Mouse (Mus musculus): ENCODE data around the gene Casp7. TPM values are rescaled to one million over a fixed set of nuclear protein-coding genes. Genes with fewer than 3 reads are reported as not detected.
A peak's percentile ranks its signal among the peaks of the same experiment; 100 is the strongest.

Gene Casp7
- total RNA-seq, 2 experiments from 2014 or later: 2.3 to 2.6 TPM

DNA sequence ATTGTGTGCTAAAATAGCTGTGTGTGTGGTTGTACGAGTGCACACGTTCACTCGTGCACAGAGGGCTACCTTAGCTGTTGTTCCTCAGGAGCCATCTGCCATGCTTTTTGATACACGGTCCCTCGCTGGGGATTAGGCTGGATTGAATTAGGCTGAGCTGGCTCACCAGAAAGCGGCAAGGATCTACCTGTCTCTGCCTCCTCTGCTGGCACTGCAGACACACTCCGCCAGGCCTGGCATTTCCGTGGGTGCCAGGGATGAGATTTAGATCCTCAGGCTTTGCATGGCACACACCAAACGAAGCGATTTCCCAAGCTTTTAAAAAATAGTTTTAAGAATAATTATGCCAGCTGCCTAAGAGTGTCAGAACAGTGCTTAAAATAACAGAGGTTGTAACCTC, 75.0 kb downstream of the Casp7 start:
- no peak for TF ChIP-seq CTCF (conservative IDR thresholded peaks at IDR 0.05)
- DNase-seq (ENCODE audit: low spot score in 2 of 2): no peak
- H3K27ac ChIP-seq: peak overlapping the region; percentile 60
- H3K4me3 ChIP-seq: no peak overlapping the region

GRCm38 (mm10) chr19:56474869-56475550, 78.1 kb downstream of the Casp7 start:
- DNase-seq (ENCODE audit: low spot score in 2 of 2): no peak
- no peak for TF ChIP-seq CTCF (conservative IDR thresholded peaks at IDR 0.05)
- H3K4me3 ChIP-seq: no peak overlapping the region
- H3K27ac ChIP-seq: no peak overlapping the region

GRCm38 (mm10) chr19:56476546-56476945, 79.6 kb downstream of the Casp7 start:
- Histone ChIP-seq H3K4me3 (no peak overlapping the region), H3K27ac (no peak overlapping the region)
- DNase-seq (ENCODE audit: low spot score in 2 of 2): no peak
- no peak for TF ChIP-seq CTCF (conservative IDR thresholded peaks at IDR 0.05)

GRCm38 (mm10) chr19:56477253-56477652, 80.3 kb downstream of the Casp7 start:
- no peak for TF ChIP-seq CTCF (conservative IDR thresholded peaks at IDR 0.05)
- Histone ChIP-seq H3K4me3 (no peak overlapping the region), H3K27ac (no peak overlapping the region)
- DNase-seq (ENCODE audit: low spot score in 2 of 2): no peak

DNA sequence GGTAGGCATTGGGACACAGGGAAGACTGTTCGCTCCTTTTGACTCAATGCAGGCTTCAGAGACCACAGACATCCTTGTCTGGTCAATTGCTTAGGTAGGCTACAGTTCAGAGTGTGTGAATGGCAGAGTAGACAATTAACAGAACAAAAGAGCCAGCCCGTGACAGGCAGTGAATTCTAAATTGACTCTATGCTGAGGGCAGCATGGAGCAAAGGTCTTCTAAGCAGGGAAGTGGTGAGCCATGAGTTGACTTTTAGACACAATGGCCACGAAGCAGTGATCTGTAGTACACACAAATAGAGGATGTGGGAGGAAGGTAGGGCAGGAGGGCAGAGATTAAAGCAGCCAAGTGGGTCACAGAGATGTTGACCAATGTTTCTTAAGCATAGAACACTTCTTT, 80.9 kb downstream of the Casp7 start:
- Histone ChIP-seq H3K27ac (no peak overlapping the region), H3K4me3 (no peak overlapping the region)
- no peak for DNase-seq (ENCODE audit: low spot score in 2 of 2)
- TF ChIP-seq CTCF (conservative IDR thresholded peaks at IDR 0.05): no peak

- DNase-seq (ENCODE audit: low spot score in 2 of 2): no peak
- no peak for TF ChIP-seq CTCF (conservative IDR thresholded peaks at IDR 0.05)
- no peak overlapping the region for H3K27ac ChIP-seq
- no peak overlapping the region for H3K4me3 ChIP-seq
Observed at GRCm38 (mm10) chr19:56484630-56485375, 87.9 kb downstream of the Casp7 start.

GRCm38 (mm10) chr19:56485376-56486271, 88.7 kb downstream of the Casp7 start:
- no peak overlapping the region for H3K27ac ChIP-seq
- TF ChIP-seq CTCF (conservative IDR thresholded peaks at IDR 0.05): no peak
- no peak for DNase-seq (ENCODE audit: low spot score in 2 of 2)
- no peak overlapping the region for H3K4me3 ChIP-seq

DNA sequence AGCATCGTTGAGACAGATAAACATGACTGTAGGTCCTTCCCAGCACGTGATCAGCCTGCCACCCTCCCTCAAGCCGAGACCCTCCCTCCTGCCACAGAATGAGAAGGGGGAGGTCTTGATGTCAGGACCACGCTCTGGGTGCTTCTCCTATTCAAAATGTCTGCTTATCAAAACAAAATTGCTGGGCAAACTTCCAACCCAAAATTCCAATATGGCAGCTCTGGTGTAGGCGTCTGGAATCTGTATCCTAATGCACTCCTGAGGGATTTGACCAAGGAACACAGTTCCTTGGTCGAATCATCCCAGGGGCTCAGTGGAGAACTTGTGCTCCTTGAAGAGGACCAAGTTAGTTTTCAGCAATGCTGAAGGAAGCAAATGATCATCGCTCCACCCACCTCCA, 90.0 kb downstream of the Casp7 start:
- TF ChIP-seq CTCF (conservative IDR thresholded peaks at IDR 0.05): no peak
- Histone ChIP-seq H3K4me3 (no peak overlapping the region), H3K27ac (no peak overlapping the region)
- no peak for DNase-seq (ENCODE audit: low spot score in 2 of 2)

GRCm38 (mm10) chr19:56487339-56487738, 90.4 kb downstream of the Casp7 start:
- no peak for DNase-seq (ENCODE audit: low spot score in 2 of 2)

GRCm38 (mm10) chr19:56489601-56490000, 92.7 kb downstream of the Casp7 start:
- no peak for TF ChIP-seq CTCF (conservative IDR thresholded peaks at IDR 0.05)
- no peak overlapping the region for H3K27ac ChIP-seq
- H3K4me3 ChIP-seq: no peak overlapping the region
- DNase-seq (ENCODE audit: low spot score in 2 of 2): no peak

More at GRCm38 (mm10) chr19:56487339-56487738, 90.4 kb downstream of the Casp7 start:
- TF ChIP-seq CTCF (conservative IDR thresholded peaks at IDR 0.05): no peak
- no peak overlapping the region for H3K27ac ChIP-seq
- H3K4me3 ChIP-seq: no peak overlapping the region

Other genes starting within 250 kb of the Casp7 start
- gene Habp2, start 110.0 kb upstream of the Casp7 start, total RNA-seq (2021): not detected
- under 1 TPM; 0.15 TPM for gene Nrap, start 7.1 kb upstream of the Casp7 start, total RNA-seq (2021)
- gene Plekhs1, start 64.5 kb downstream of the Casp7 start, total RNA-seq (2021): under 1 TPM; 0.17 to 0.54 TPM
- gene Dclre1a, start 151.1 kb downstream of the Casp7 start, total RNA-seq (2021): 1 to 10 TPM; 6.9 to 7.7 TPM
- gene Nhlrc2, start 151.1 kb downstream of the Casp7 start, total RNA-seq (2021): 10 to 100 TPM; 11.6 to 12.9 TPM

All from layer of hippocampus, adult 2 months (tissue).